Mouse (Mus musculus) heart, postnatal 0 days (tissue): ENCODE measurements around the gene B3glct. TPM values are rescaled to one million over a fixed set of nuclear protein-coding genes. Genes with fewer than 3 reads are reported as not detected.

ENCODE experiments used
- ATAC-seq: fragments of 200-750 bp; cut with Nextera tagmentation; 2 replicates; pipeline ENCODE4 v1.8.0; 2017; ENCODE audit warnings: low read depth, moderate number of reproducible peaks, moderate library complexity; ENCODE audit not compliant: insufficient read depth
- DNase-seq: peaks from one replicate; pipeline ENCODE4 v3.0.0-alpha.2; 2016; ENCODE audit warnings: low spot score
- H3K27ac ChIP-seq: fragments of 300-500 bp; sonication (generic); 2 replicates; pipeline ENCODE4 v1.5.1; 2014; ENCODE audit warnings: low read depth, mild to moderate bottlenecking
- H3K27me3 ChIP-seq: fragments of 300-500 bp; sonication (generic); 2 replicates; pipeline ENCODE4 v1.6.1; 2014; ENCODE audit warnings: low read length, mixed read lengths; ENCODE audit not compliant: control insufficient read depth, insufficient read depth
- H3K36me3 ChIP-seq: fragments of 300-500 bp; sonication (generic); replicated peaks from 2 replicates; pipeline ENCODE4 v1.6.1; 2014; ENCODE audit warnings: low read length, mixed read lengths; ENCODE audit not compliant: control insufficient read depth, insufficient read depth
- H3K4me1 ChIP-seq: fragments of 300-500 bp; sonication (generic); 2 replicates; pipeline ENCODE4 v1.6.1; 2014; ENCODE audit warnings: antibody characterized with exemption; ENCODE audit not compliant: control insufficient read depth, insufficient read depth
- H3K4me2 ChIP-seq: fragments of 300-500 bp; sonication (generic); 2 replicates; pipeline ENCODE4 v1.6.1; 2014; ENCODE audit warnings: low read depth, mild to moderate bottlenecking, low read length, moderate library complexity
- H3K4me3 ChIP-seq: fragments of 300-500 bp; sonication (generic); 2 replicates; pipeline ENCODE4 v1.5.1; 2014; ENCODE audit warnings: low read depth, low read length
- H3K9ac ChIP-seq: fragments of 300-500 bp; sonication (generic); replicated peaks from 2 replicates; pipeline ENCODE4 v1.6.1; 2014; ENCODE audit warnings: low read depth, low read length, mixed read lengths
- H3K9me3 ChIP-seq: fragments of 300-500 bp; sonication (generic); replicated peaks from 2 replicates; pipeline ENCODE4 v1.6.1; 2016; ENCODE audit warnings: low read length; ENCODE audit not compliant: control insufficient read depth
- CTCF ChIP-seq: IDR thresholded peaks from 2 replicates; pipeline ENCODE4 v1.5.1; 2016; ENCODE audit warnings: antibody characterized with exemption, control low read depth, low read depth
- EP300 ChIP-seq: IDR thresholded peaks from 2 replicates; pipeline ENCODE4 v1.6.1; 2016; ENCODE audit warnings: antibody characterized with exemption, low read depth
- WGBS: fragments of 180-500 bp; shearing (Covaris S2); extraction: QIAGEN DNeasy Blood & Tissue Kit; methylation state at CpG from one replicate; pipeline ENCODE4 v1.1.7; 2014; 5-methylcytosine and 5-hydroxymethylcytosine counted together
- polyA plus RNA-seq: library from polyadenylated mRNA; unstranded; fragments of >200 nt; fragmentation: Nextera tagmentation; extraction: Ambion mirVana; gene quantifications from 2 replicates; pipeline ENCODE4 v1.2.1, GENCODE M21; 2015
- total RNA-seq: library from RNA; depleted of rRNA; stranded (reverse); fragments of >200 nt; gene quantifications from 2 replicates; pipeline ENCODE4 v1.2.3, GENCODE M21; 2014; ENCODE audit warnings: low replicate concordance

Gene B3glct
- total and polyA plus RNA-seq, 2 experiments from 2014 or later, result 5.7 to 12.2 TPM

GRCm38 (mm10) chr5:149737210-149737609 is 59.2 kb downstream of the B3glct start:
- peaks cover 19% of the 10 kb centered on the region; the same call in 1 of the 2 replicates for H3K9me3 ChIP-seq
- 87% methylated on average over 1 of the region's 1 CpGs for WGBS
- no peak overlapping the region for H3K4me3 ChIP-seq
- ATAC-seq, result no peak
- peaks cover 6% of the 10 kb centered on the region; the same call in 1 of the 2 replicates for H3K36me3 ChIP-seq
- no peak for TF ChIP-seq EP300
- no peak for TF ChIP-seq CTCF
- H3K27me3 ChIP-seq, result no peaks in the 10 kb centered on the region
- DNase-seq, result no peak
- H3K9ac ChIP-seq, result no peak overlapping the region
- no peak overlapping the region for H3K27ac ChIP-seq
- H3K4me1 ChIP-seq, result no peaks in the 10 kb centered on the region
- no peak overlapping the region for H3K4me2 ChIP-seq

GRCm38 (mm10) chr5:149740145-149740544 is 62.1 kb downstream of the B3glct start:
- Histone ChIP-seq H3K27me3 (no peaks in the 10 kb centered on the region), H3K27ac (no peak overlapping the region), H3K4me1 (no peaks in the 10 kb centered on the region), H3K9me3 (0 out of 2 replicates have a peak, but pooled peaks cover 10% of the 10 kb centered on the region), H3K4me2 (no peak overlapping the region), H3K36me3 (0 out of 2 replicates have a peak, but pooled peaks cover 6% of the 10 kb centered on the region), H3K9ac (no peak overlapping the region), H3K4me3 (no peak overlapping the region)
- ATAC-seq (no peak), DNase-seq (no peak)
- TF ChIP-seq CTCF, result no peak
- no peak for TF ChIP-seq EP300
- 81% methylated on average over 7 of the region's 7 CpGs for WGBS

DNA sequence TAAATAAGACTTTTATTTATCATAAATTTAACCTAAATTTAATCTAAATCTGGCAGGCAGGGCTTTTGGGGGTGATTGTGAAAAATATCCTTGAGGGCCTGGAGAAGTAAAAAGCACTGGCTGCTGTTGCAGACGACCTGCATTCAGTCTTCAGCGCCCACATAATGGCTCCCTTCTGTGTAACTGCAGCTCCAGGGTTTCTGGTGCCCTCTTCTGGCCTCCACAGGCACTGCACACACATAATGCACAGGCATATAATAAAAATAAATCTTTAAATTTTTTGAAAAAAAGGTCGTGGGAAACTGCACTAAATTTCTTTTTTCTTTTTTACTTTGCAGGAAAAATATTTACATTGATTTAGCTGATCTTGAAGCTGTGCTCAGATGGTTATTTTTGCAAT is 62.7 kb downstream of the B3glct start:
- Histone ChIP-seq H3K4me3 (no peak overlapping the region), H3K36me3 (0 out of 2 replicates have a peak, but pooled peaks cover 6% of the 10 kb centered on the region), H3K9ac (no peak overlapping the region), H3K9me3 (0 out of 2 replicates have a peak, but pooled peaks cover 10% of the 10 kb centered on the region), H3K4me2 (no peak overlapping the region), H3K27me3 (no peaks in the 10 kb centered on the region), H3K4me1 (no peaks in the 10 kb centered on the region), H3K27ac (no peak overlapping the region)
- ATAC-seq (no peak), DNase-seq (no peak)
- WGBS, result 73% methylated on average over 3 of the region's 3 CpGs
- TF ChIP-seq EP300 (no peak), CTCF (no peak)

- Histone ChIP-seq H3K9ac (no peak overlapping the region), H3K27me3 (no peaks in the 10 kb centered on the region), H3K36me3 (0 out of 2 replicates have a peak, but pooled peaks cover under 1% of the 10 kb centered on the region), H3K9me3 (0 out of 2 replicates have a peak, but pooled peaks cover 10% of the 10 kb centered on the region), H3K4me2 (no peak overlapping the region), H3K4me1 (no peaks in the 10 kb centered on the region), H3K4me3 (no peak overlapping the region), H3K27ac (no peak overlapping the region)
- DNase-seq, result no peak
- no peak for ATAC-seq
- WGBS, result 92% methylated on average over 9 of the region's 9 CpGs
- TF ChIP-seq EP300, result no peak
- TF ChIP-seq CTCF, result no peak
These were observed 64.3 kb downstream of the B3glct start for GRCm38 (mm10) chr5:149742286-149742685.

- Histone ChIP-seq H3K4me1 (no peaks in the 10 kb centered on the region), H3K4me3 (no peak overlapping the region), H3K27ac (no peak overlapping the region), H3K27me3 (no peaks in the 10 kb centered on the region), H3K9ac (no peak overlapping the region), H3K36me3 (no peaks in the 10 kb centered on the region), H3K4me2 (no peak overlapping the region), H3K9me3 (0 out of 2 replicates have a peak, but pooled peaks cover 10% of the 10 kb centered on the region)
- TF ChIP-seq EP300 (no peak), CTCF (no peak)
- DNase-seq (no peak), ATAC-seq (no peak)
- WGBS, result 88% methylated on average over 9 of the region's 9 CpGs
These were observed 67.0 kb downstream of the B3glct start for GRCm38 (mm10) chr5:149745079-149745478.
